Mouse (Mus musculus): ENCODE data around the gene Afap1l2. TPM values are rescaled to one million over a fixed set of nuclear protein-coding genes. Genes with fewer than 3 reads are reported as not detected.

Gene Afap1l2
- 15.2 TPM for polyA plus RNA-seq (2012; fragmentation: generic; extraction: Trizol)

DNA sequence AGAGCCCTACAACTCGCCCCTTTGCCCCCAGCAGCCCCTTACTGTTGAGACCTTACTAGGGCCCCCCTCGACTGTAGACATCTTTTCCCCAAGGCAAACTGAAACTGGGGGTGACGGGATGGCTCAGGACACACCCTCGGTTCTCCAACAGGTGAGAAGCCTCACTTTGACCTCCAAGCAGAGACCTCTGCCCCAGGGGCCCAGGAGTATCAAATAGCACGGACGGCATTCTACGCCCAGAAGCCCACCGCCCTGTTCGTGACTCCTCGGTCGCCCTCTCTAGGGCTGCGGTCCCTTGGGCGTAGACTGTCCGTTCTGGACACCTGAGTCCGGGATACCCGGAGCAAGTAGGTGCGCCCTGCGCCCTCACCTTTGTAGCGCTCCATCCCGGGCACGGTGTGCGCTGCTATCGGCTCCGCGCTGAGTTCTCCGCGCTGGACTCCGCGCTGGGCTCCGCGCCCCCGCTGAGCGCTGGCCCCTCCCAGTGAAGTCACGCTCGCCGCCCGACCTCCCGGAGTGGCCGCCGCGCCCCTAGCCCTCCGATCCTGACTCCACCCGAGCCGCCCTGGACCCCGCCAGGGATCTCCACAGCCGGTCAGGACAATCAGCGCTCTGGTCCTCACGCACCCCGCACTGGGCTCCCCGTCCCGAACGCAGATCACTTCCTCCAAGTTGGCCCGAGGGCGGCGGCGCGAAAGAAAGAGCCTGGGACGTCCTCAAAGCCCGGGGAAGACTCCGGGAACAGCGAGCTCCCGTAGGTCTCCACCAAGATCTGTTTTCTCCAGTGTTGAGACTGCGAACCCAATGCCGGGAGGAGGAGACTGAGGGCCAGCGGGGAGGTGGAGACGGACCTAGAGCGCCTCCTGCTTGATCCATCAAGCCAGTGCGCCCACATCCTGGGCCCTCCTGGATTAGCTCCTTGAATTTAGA, at the start of gene Afap1l2:
TSS of gene Afap1l2 (minus strand) at position 448 of the 930 bp plus-strand sequence.
- Histone ChIP-seq H3K27me3 (ENCODE audit: control insufficient read depth, insufficient read depth, insufficient read length) (no peaks in the 10 kb centered on the region), H3K4me3 (peak within 1 kb of the TSS; percentile 80)
- TF ChIP-seq MAX (IDR thresholded peaks at IDR 0.05; ENCODE audit: low read depth) (no peak), POLR2AphosphoS2 (IDR thresholded peaks at IDR 0.05; ENCODE audit: insufficient read length, low read depth) (peak; percentile 30), POLR2A (IDR thresholded peaks at IDR 0.05; ENCODE audit: insufficient read length, low read depth) (peak; percentile 60), REST (IDR thresholded peaks at IDR 0.05; ENCODE audit: insufficient read depth, insufficient read length) (no peak), TCF12 (IDR thresholded peaks at IDR 0.05; ENCODE audit: insufficient read depth, poor library complexity, severe bottlenecking) (no peak)

DNA sequence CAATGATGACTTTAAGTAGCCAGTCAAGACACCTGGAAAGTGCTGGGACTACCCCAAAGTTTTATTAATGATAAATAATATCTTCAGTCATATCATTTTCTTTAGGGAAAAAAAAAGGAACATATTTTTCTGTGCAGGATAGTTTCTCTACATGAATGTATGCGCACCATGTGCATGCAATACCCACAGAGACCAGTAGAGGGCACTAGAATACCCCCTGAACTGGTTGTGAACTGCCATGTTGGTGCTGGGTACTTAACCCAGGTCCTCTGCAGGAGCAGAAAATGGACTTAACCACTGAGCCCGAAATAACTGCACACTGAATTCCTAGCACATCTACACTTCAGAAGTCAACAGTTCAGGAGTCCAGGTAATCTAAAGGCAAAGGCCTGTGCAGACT, 49.5 kb upstream of the Afap1l2 start:
- Histone ChIP-seq H3K27me3 (ENCODE audit: control insufficient read depth, insufficient read depth, insufficient read length) (no peaks in the 10 kb centered on the region), H3K36me3 (ENCODE audit: control insufficient read depth, insufficient read depth) (peaks cover 4% of the 10 kb centered on the region), H3ac (ENCODE audit: control insufficient read depth, insufficient read length) (no peak overlapping the region), H3K79me2 (ENCODE audit: control insufficient read depth, insufficient read depth) (no peaks in the 10 kb centered on the region), H3K4me3 (no peak overlapping the region), H3K4me2 (ENCODE audit: low read depth) (no peak overlapping the region)
- no peak for TF ChIP-seq USF1 (IDR thresholded peaks at IDR 0.05; ENCODE audit: low read depth)
- TF ChIP-seq TCF3 (IDR thresholded peaks at IDR 0.05; ENCODE audit: insufficient read length, low read depth): no peak
- no peak for TF ChIP-seq POLR2AphosphoS2 (IDR thresholded peaks at IDR 0.05; ENCODE audit: insufficient read length, low read depth)
- TF ChIP-seq REST (IDR thresholded peaks at IDR 0.05; ENCODE audit: insufficient read depth, insufficient read length): no peak
- TF ChIP-seq MYOG (IDR thresholded peaks at IDR 0.05; ENCODE audit: control insufficient read depth in 1 of 3, insufficient read depth in 1 of 3, insufficient read length in 2 of 3, low read depth in 2 of 3): no peak
- TF ChIP-seq CEBPB (IDR thresholded peaks at IDR 0.05; ENCODE audit: insufficient read depth, poor library complexity, severe bottlenecking): no peak
- no peak for TF ChIP-seq SRF (IDR thresholded peaks at IDR 0.05; ENCODE audit: control insufficient read depth, insufficient read length, low read depth)
- TF ChIP-seq POLR2A (IDR thresholded peaks at IDR 0.05; ENCODE audit: insufficient read length, low read depth): no peak
- TF ChIP-seq TCF12 (IDR thresholded peaks at IDR 0.05; ENCODE audit: insufficient read depth, poor library complexity, severe bottlenecking): no peak
- no peak for TF ChIP-seq E2F4 (IDR thresholded peaks at IDR 0.05; ENCODE audit: insufficient read depth)
- TF ChIP-seq MYOD1 (IDR thresholded peaks at IDR 0.05; ENCODE audit: control insufficient read depth in 1 of 3, insufficient read length in 2 of 3, low read depth in 2 of 3): no peak
- TF ChIP-seq MAX (IDR thresholded peaks at IDR 0.05; ENCODE audit: low read depth): no peak

More for the DNA sequence above, at the start of gene Afap1l2:
- peak within 1 kb of the TSS; percentile 82 for H3K4me2 ChIP-seq (ENCODE audit: low read depth)
- H3ac ChIP-seq (ENCODE audit: control insufficient read depth, insufficient read length): peak within 1 kb of the TSS; percentile 2
- H3K79me2 ChIP-seq (ENCODE audit: control insufficient read depth, insufficient read depth): no peaks in the 10 kb centered on the region
- H3K36me3 ChIP-seq (ENCODE audit: control insufficient read depth, insufficient read depth): no peaks in the 10 kb centered on the region

DNA sequence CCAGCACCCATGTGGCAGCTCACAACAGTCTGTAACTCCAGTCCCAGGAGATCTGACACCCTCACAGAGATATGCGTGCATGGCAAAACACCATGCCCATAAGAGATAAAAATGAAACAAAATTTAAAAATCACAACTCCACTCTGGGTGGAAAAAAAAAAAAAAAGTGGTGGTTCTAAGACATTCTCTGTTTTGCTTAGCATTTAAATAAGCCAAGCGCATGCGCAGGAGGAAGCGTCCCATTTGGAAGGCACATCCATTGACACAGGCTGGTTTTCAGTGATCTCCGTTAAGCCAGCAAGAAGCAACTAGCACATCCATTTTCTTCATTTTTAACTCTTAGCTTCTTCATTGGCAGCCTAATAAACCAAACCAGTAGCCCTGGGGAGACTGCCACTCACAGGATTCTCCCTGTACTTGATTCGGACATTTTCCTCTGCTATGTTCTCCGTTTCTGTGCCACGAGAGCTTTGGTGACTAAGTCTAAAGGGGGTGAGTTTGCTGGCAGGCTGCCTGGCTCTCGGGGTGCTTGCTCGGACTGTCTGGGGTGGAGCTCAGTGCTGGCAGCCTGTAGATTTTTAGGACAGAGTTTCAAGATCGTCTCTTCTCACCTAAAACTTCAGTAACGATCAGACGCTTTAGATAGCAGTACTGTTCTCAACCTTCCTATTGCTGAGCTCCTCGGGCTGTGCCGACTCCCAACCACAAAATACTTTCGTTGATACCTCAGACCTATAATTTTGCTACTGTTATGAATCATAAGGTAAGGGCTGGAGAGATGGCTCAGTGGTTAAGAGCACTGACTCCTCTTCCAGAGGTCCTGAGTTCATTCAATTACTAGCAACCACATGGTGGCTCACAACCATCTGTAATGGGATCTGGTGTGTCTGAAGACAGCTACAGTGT, 47.4 kb upstream of the Afap1l2 start:
- Histone ChIP-seq H3K79me2 (ENCODE audit: control insufficient read depth, insufficient read depth) (no peaks in the 10 kb centered on the region), H3ac (ENCODE audit: control insufficient read depth, insufficient read length) (no peak overlapping the region), H3K36me3 (ENCODE audit: control insufficient read depth, insufficient read depth) (peaks cover 4% of the 10 kb centered on the region), H3K4me3 (no peak overlapping the region), H3K4me2 (ENCODE audit: low read depth) (peak overlapping the region; percentile 83), H3K27me3 (ENCODE audit: control insufficient read depth, insufficient read depth, insufficient read length) (no peaks in the 10 kb centered on the region)
- no peak for TF ChIP-seq E2F4 (IDR thresholded peaks at IDR 0.05; ENCODE audit: insufficient read depth)
- no peak for TF ChIP-seq POLR2AphosphoS2 (IDR thresholded peaks at IDR 0.05; ENCODE audit: insufficient read length, low read depth)
- TF ChIP-seq POLR2A (IDR thresholded peaks at IDR 0.05; ENCODE audit: insufficient read length, low read depth): no peak
- TF ChIP-seq TCF12 (IDR thresholded peaks at IDR 0.05; ENCODE audit: insufficient read depth, poor library complexity, severe bottlenecking): no peak
- TF ChIP-seq CEBPB (IDR thresholded peaks at IDR 0.05; ENCODE audit: insufficient read depth, poor library complexity, severe bottlenecking): no peak
- no peak for TF ChIP-seq SRF (IDR thresholded peaks at IDR 0.05; ENCODE audit: control insufficient read depth, insufficient read length, low read depth)

DNA sequence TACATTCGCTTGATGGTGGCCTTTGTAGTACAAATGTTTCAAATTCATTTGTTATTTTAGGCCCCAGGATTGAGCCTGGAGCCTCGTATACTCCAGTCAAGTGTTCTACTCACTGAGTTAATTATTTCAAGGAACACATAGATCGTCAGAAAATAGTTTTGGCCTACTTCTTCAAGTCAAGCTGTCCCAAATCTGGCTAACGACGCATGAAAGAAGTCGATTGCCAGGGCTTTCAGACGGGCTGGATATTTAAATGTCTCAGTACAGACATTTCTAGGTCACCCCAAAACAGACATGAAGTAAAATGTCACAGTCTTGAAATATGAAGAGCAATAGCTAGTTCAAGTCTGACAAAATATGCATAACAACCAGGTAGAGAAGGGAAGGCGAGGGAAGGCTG, 44.9 kb upstream of the Afap1l2 start:
- H3K4me3 ChIP-seq: no peak overlapping the region
- no peak overlapping the region for H3K4me2 ChIP-seq (ENCODE audit: low read depth)
- H3ac ChIP-seq (ENCODE audit: control insufficient read depth, insufficient read length): no peak overlapping the region
- H3K36me3 ChIP-seq (ENCODE audit: control insufficient read depth, insufficient read depth): peaks cover 4% of the 10 kb centered on the region
- no peaks in the 10 kb centered on the region for H3K79me2 ChIP-seq (ENCODE audit: control insufficient read depth, insufficient read depth)
- no peaks in the 10 kb centered on the region for H3K27me3 ChIP-seq (ENCODE audit: control insufficient read depth, insufficient read depth, insufficient read length)
- TF ChIP-seq TCF12 (IDR thresholded peaks at IDR 0.05; ENCODE audit: insufficient read depth, poor library complexity, severe bottlenecking) (no peak), USF1 (IDR thresholded peaks at IDR 0.05; ENCODE audit: low read depth) (no peak), REST (IDR thresholded peaks at IDR 0.05; ENCODE audit: insufficient read depth, insufficient read length) (no peak), MAX (IDR thresholded peaks at IDR 0.05; ENCODE audit: low read depth) (no peak), CEBPB (IDR thresholded peaks at IDR 0.05; ENCODE audit: insufficient read depth, poor library complexity, severe bottlenecking) (no peak), POLR2A (IDR thresholded peaks at IDR 0.05; ENCODE audit: insufficient read length, low read depth) (no peak), E2F4 (IDR thresholded peaks at IDR 0.05; ENCODE audit: insufficient read depth) (no peak), POLR2AphosphoS2 (IDR thresholded peaks at IDR 0.05; ENCODE audit: insufficient read length, low read depth) (no peak), MYOG (IDR thresholded peaks at IDR 0.05; ENCODE audit: control insufficient read depth in 1 of 3, insufficient read depth in 1 of 3, insufficient read length in 2 of 3, low read depth in 2 of 3) (no peak), MYOD1 (IDR thresholded peaks at IDR 0.05; ENCODE audit: control insufficient read depth in 1 of 3, insufficient read length in 2 of 3, low read depth in 2 of 3) (no peak), SRF (IDR thresholded peaks at IDR 0.05; ENCODE audit: control insufficient read depth, insufficient read length, low read depth) (no peak), TCF3 (IDR thresholded peaks at IDR 0.05; ENCODE audit: insufficient read length, low read depth) (no peak)
